Mouse (Mus musculus) liver, embryonic 14.5 days (tissue): ENCODE results near the gene Pla2g4f. TPM values are rescaled to one million over a fixed set of nuclear protein-coding genes. Genes with fewer than 3 reads are reported as not detected.

Source experiments
- ATAC-seq: fragments of 200-750 bp; cut with Nextera tagmentation; 2 replicates; pipeline ENCODE4 v1.8.0; 2017; ENCODE audit warnings: moderate number of reproducible peaks, mild to moderate bottlenecking, moderate library complexity; ENCODE audit not compliant: insufficient read depth
- DNase-seq, 3 experiments: peaks; one replicate each; pipeline ENCODE4 v3.0.0-alpha.2; 2012 to 2013; ENCODE audit warnings: low read depth in 3 of 3, low spot score in 3 of 3
- H3K27ac ChIP-seq: fragments of 300-500 bp; sonication (generic); 2 replicates; pipeline ENCODE4 v1.5.1; 2014; ENCODE audit warnings: moderate library complexity, mild to moderate bottlenecking, control low read depth, inconsistent platforms
- H3K27me3 ChIP-seq: fragments of 300-500 bp; sonication (generic); 2 replicates; pipeline ENCODE4 v1.6.1; 2014; ENCODE audit warnings: mild to moderate bottlenecking, low read length, moderate library complexity; ENCODE audit not compliant: control insufficient read depth, insufficient read depth
- H3K36me3 ChIP-seq: fragments of 300-500 bp; sonication (generic); replicated peaks from 2 replicates; pipeline ENCODE4 v1.6.1; 2014; ENCODE audit warnings: low read depth; ENCODE audit not compliant: control insufficient read depth, insufficient read depth
- H3K4me1 ChIP-seq, 2 experiments: fragments of 200-500 bp in 1 of 2; fragments of 300-500 bp in 1 of 2; sonication (generic) in 1 of 2; replicated peaks; 2 replicates each; pipeline ENCODE4 v1.6.1; 2012 to 2014; ENCODE audit warnings: antibody characterized with exemption in 1 of 2, inconsistent platforms in 1 of 2, low read length in 1 of 2; ENCODE audit not compliant: control insufficient read depth in 2 of 2, insufficient read depth in 2 of 2
- H3K4me2 ChIP-seq: fragments of 300-500 bp; sonication (generic); 2 replicates; pipeline ENCODE4 v1.6.1; 2014; ENCODE audit warnings: low read depth, mild to moderate bottlenecking, control low read depth, moderate library complexity
- H3K4me3 ChIP-seq, 2 experiments: fragments of 200-500 bp in 1 of 2; fragments of 300-500 bp in 1 of 2; sonication (generic) in 1 of 2; 2 replicates each; pipeline ENCODE4 v1.5.1; 2012 to 2014; ENCODE audit warnings: low read depth in 2 of 2, low read length in 2 of 2, mild to moderate bottlenecking in 2 of 2, control low read depth in 1 of 2, inconsistent platforms in 1 of 2, moderate library complexity in 1 of 2; ENCODE audit not compliant: insufficient read depth in 1 of 2
- H3K9ac ChIP-seq: fragments of 300-500 bp; sonication (generic); replicated peaks from 2 replicates; pipeline ENCODE4 v1.6.1; 2014; ENCODE audit warnings: mild to moderate bottlenecking, control low read depth, moderate library complexity
- H3K9me3 ChIP-seq: fragments of 300-500 bp; sonication (generic); 2 replicates; pipeline ENCODE4 v1.6.1; 2016; ENCODE audit warnings: low read length, mixed read lengths; ENCODE audit not compliant: control insufficient read depth
- CTCF ChIP-seq: IDR thresholded peaks from 2 replicates; pipeline ENCODE4 v1.5.1; 2016; ENCODE audit warnings: antibody characterized with exemption, low read depth, control low read depth
- EP300 ChIP-seq: IDR thresholded peaks from 2 replicates; pipeline ENCODE4 v1.6.1; 2016; ENCODE audit warnings: antibody characterized with exemption, low read depth
- WGBS: fragments of 180-500 bp; shearing (Covaris S2); extraction: QIAGEN DNeasy Blood & Tissue Kit; methylation state at CpG from one replicate; pipeline ENCODE4 v1.1.7; 2014; ENCODE audit not compliant: insufficient replicate concordance; 5-methylcytosine and 5-hydroxymethylcytosine counted together
- polyA plus RNA-seq, 2 experiments: library from polyadenylated mRNA; depleted of rRNA in 1 of 2; stranded (reverse) in 1 of 2; unstranded in 1 of 2; fragments of >200 nt; fragmentation: Nextera tagmentation in 1 of 2; extraction: Ambion mirVana in 1 of 2; gene quantifications; 2 replicates each; pipeline versions ENCODE4 v1.2.1 to v1.2.3; 2012 to 2014

Gene Pla2g4f
- not detected in 2 replicates for polyA plus RNA-seq (2012; rRNA removed)
- polyA plus RNA-seq (2014; fragmentation: Nextera tagmentation; extraction: Ambion mirVana): not detected in 2 replicates

- WGBS: 31% methylated on average over 3 of the region's 3 CpGs
- ATAC-seq: no peak
- H3K9ac ChIP-seq: no peak within 1 kb of the TSS
- no peak within 1 kb of the TSS for H3K27ac ChIP-seq
- no peak for DNase-seq
- no peak within 1 kb of the TSS for H3K4me3 ChIP-seq
- H3K4me2 ChIP-seq: no peak within 1 kb of the TSS
- no peak for TF ChIP-seq EP300
- no peak for TF ChIP-seq CTCF
- H3K27me3 ChIP-seq: no peaks in the 10 kb centered on the region
- H3K9me3 ChIP-seq: no peaks in the 10 kb centered on the region
- no peaks in the 10 kb centered on the region for H3K4me1 ChIP-seq
- H3K36me3 ChIP-seq: no peaks in the 10 kb centered on the region
Measured at GRCm38 (mm10) chr2:120313976-120314375, at the start of gene Pla2g4f. TSS of gene Pla2g4f (minus strand) at chr2:120314165.

GRCm38 (mm10) chr2:120360425-120360824 lies 46.5 kb upstream of the Pla2g4f start:
- no peak for TF ChIP-seq EP300
- no peak for TF ChIP-seq CTCF
- 75% methylated on average over 1 of the region's 1 CpGs for WGBS
- H3K4me2 ChIP-seq: no peak overlapping the region
- no peaks in the 10 kb centered on the region for H3K9me3 ChIP-seq
- no peaks in the 10 kb centered on the region for H3K27me3 ChIP-seq
- H3K9ac ChIP-seq: no peak overlapping the region
- H3K4me3 ChIP-seq: no peak overlapping the region
- no peak; the same call in 1 of the 2 replicates for ATAC-seq
- DNase-seq: no peak
- H3K4me1 ChIP-seq: no peaks in the 10 kb centered on the region
- H3K27ac ChIP-seq: no peak overlapping the region
- H3K36me3 ChIP-seq: peaks cover 29% of the 10 kb centered on the region

- peak; percentile 67 to 70 (median 69) for DNase-seq
- ATAC-seq: peak; percentile 90
Measured at GRCm38 (mm10) chr2:120352682-120353646, 39.0 kb upstream of the Pla2g4f start, which contains the start of gene Vps39. TSS of gene Vps39 (minus strand) at chr2:120353137.

GRCm38 (mm10) chr2:120351321-120351720 lies 37.4 kb upstream of the Pla2g4f start:
- 72% methylated on average over 5 of the region's 5 CpGs for WGBS
- Histone ChIP-seq H3K9ac (no peak overlapping the region), H3K4me2 (peak overlapping the region; percentile 77; the same call in 1 of the 2 replicates)

More at GRCm38 (mm10) chr2:120352682-120353646, 39.0 kb upstream of the Pla2g4f start, which contains the start of gene Vps39:
- 9% methylated on average over 44 of the region's 44 CpGs for WGBS
- peak within 1 kb of the TSS; percentile 88 for H3K9ac ChIP-seq
- no peaks in the 10 kb centered on the region for H3K27me3 ChIP-seq
- no peak within 1 kb of the TSS for H3K27ac ChIP-seq
- no peaks in the 10 kb centered on the region for H3K9me3 ChIP-seq
- H3K4me2 ChIP-seq: peak within 1 kb of the TSS; percentile 77
- TF ChIP-seq EP300: no peak
- TF ChIP-seq CTCF: no peak
- peaks cover 16% of the 10 kb centered on the region for H3K36me3 ChIP-seq
- H3K4me3 ChIP-seq: peak within 1 kb of the TSS; percentile 77 to 84
- H3K4me1 ChIP-seq: peaks cover 5 to 8% of the 10 kb centered on the region in 2 experiments

GRCm38 (mm10) chr2:120348120-120348519 lies 34.2 kb upstream of the Pla2g4f start:
- no peak overlapping the region for H3K27ac ChIP-seq
- TF ChIP-seq CTCF: no peak
- no peak for TF ChIP-seq EP300
- no peak overlapping the region for H3K4me2 ChIP-seq
- peaks cover 9% of the 10 kb centered on the region for H3K36me3 ChIP-seq
- ATAC-seq (no peak), DNase-seq (no peak)
- H3K9ac ChIP-seq: no peak overlapping the region
- H3K27me3 ChIP-seq: no peaks in the 10 kb centered on the region
- WGBS: 32% methylated on average over 9 of the region's 9 CpGs
- peaks cover 5% of the 10 kb centered on the region in 2 experiments for H3K4me1 ChIP-seq
- H3K4me3 ChIP-seq: no peak overlapping the region
- no peaks in the 10 kb centered on the region for H3K9me3 ChIP-seq

More at GRCm38 (mm10) chr2:120351321-120351720, 37.4 kb upstream of the Pla2g4f start:
- peaks cover 19% of the 10 kb centered on the region for H3K36me3 ChIP-seq
- H3K4me1 ChIP-seq: peaks cover 5 to 8% of the 10 kb centered on the region in 2 experiments
- DNase-seq (no peak), ATAC-seq (no peak)
- no peaks in the 10 kb centered on the region for H3K9me3 ChIP-seq
- no peaks in the 10 kb centered on the region for H3K27me3 ChIP-seq
- H3K4me3 ChIP-seq: no peak overlapping the region
- TF ChIP-seq CTCF (no peak), EP300 (no peak)
- H3K27ac ChIP-seq: no peak overlapping the region
